Mouse (Mus musculus) forebrain, embryonic 11.5 days (tissue): Measurements from ENCODE around the gene Gm9918. TPM values are rescaled to one million over a fixed set of nuclear protein-coding genes. Genes with fewer than 3 reads are reported as not detected.

Experiments
- ATAC-seq: fragments of 200-750 bp; cut with Nextera tagmentation; replicated peaks from 2 replicates; pipeline ENCODE4 v1.8.0; 2017; ENCODE audit warnings: moderate TSS enrichment; ENCODE audit not compliant: low FRiP score
- DNase-seq: peaks from one replicate; pipeline ENCODE4 v3.0.0-alpha.2; 2017; ENCODE audit warnings: low spot score
- H3K27ac ChIP-seq: fragments of 300-500 bp; sonication (generic); 2 replicates; pipeline ENCODE4 v1.5.1; 2014; ENCODE audit warnings: low read depth, low read length
- H3K27me3 ChIP-seq: fragments of 300-500 bp; sonication (generic); 2 replicates; pipeline ENCODE4 v1.6.1; 2014; ENCODE audit warnings: mild to moderate bottlenecking, low read length, mixed read lengths; ENCODE audit not compliant: control insufficient read depth, insufficient read depth
- H3K36me3 ChIP-seq: fragments of 300-500 bp; sonication (generic); 2 replicates; pipeline ENCODE4 v1.6.1; 2014; ENCODE audit warnings: mild to moderate bottlenecking, low read length, moderate library complexity, mixed read lengths; ENCODE audit not compliant: control insufficient read depth, insufficient read depth
- H3K4me1 ChIP-seq: fragments of 300-500 bp; sonication (generic); replicated peaks from 2 replicates; pipeline ENCODE4 v1.6.1; 2014; ENCODE audit warnings: low read length, mixed read lengths; ENCODE audit not compliant: control insufficient read depth, insufficient read depth
- H3K4me2 ChIP-seq: fragments of 300-500 bp; sonication (generic); 2 replicates; pipeline ENCODE4 v1.6.1; 2014; ENCODE audit warnings: low read depth, mild to moderate bottlenecking, low read length, moderate library complexity, mixed read lengths; ENCODE audit not compliant: severe bottlenecking
- H3K4me3 ChIP-seq: fragments of 300-500 bp; sonication (generic); 2 replicates; pipeline ENCODE4 v1.5.1; 2014; ENCODE audit warnings: low read depth, low read length
- H3K9ac ChIP-seq: fragments of 300-500 bp; sonication (generic); 2 replicates; pipeline ENCODE4 v1.6.1; 2014; ENCODE audit warnings: low read length
- H3K9me3 ChIP-seq: fragments of 300-500 bp; sonication (generic); 2 replicates; pipeline ENCODE4 v1.6.1; 2016; ENCODE audit warnings: low read length, mixed read lengths; ENCODE audit not compliant: control insufficient read depth
- WGBS: fragments of 180-500 bp; shearing (Covaris S2); extraction: QIAGEN DNeasy Blood & Tissue Kit; methylation state at CpG from one replicate; pipeline ENCODE4 v1.1.7; 2014; 5-methylcytosine and 5-hydroxymethylcytosine counted together
- polyA plus RNA-seq: library from polyadenylated mRNA; unstranded; fragments of >200 nt; fragmentation: Nextera tagmentation; extraction: Ambion mirVana; gene quantifications from 2 replicates; pipeline ENCODE4 v1.2.1, GENCODE M21; 2014

Gm9918 gene
- polyA plus RNA-seq, 1 experiment from 2014 or later: 0.21 TPM

DNA sequence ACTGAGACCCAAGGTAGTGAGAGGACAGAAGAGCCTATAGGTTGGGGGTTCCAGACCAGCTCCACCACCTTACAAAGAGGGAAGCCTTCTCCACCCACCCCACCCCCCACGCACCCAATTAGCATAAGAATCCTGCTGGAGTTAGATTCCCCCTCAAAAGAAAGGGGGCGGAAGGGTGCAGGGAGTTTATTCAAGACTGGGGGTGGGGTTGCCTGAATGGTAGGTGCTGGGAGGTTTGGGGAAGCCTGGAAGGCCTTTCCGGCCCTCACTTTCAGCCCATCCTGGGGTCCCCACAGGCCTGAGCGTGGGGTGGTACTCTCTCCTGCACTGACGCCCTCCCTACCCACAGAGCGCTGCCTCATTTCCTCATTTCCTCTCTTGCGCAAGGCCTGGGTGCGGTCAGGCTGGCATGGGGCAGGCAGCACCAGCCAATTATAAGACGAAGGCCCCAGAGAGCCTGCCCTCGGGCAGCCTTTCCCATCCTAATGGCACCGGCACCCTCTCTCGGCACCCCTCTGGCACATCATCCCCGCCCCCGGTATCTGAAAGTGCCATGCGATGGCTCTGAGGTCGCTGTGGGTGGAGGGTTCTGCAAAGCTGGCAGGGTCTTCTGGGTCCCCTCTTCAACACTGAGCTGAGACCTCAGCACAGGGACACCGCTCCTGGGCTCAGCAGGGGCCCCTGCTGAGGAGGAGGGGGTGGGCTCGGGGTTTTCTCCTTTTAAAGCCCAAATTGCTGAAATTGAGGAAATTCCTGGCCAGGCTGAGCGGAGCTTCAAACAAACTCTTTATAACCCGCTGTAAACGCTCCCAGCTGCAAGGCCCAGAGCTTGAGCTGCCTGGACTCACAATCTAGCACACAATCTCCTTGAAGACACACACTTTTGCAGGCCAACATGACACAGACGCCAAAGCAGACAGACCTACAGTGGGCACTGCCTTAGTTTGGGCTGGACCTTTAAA lies 26.9 kb upstream of the Gm9918 start:
- Histone ChIP-seq H3K4me3 (no peak overlapping the region), H3K4me1 (peaks cover 23% of the 10 kb centered on the region), H3K27ac (no peak overlapping the region), H3K27me3 (peaks cover 35% of the 10 kb centered on the region), H3K4me2 (peak overlapping the region; percentile 26; the same call in 1 of the 2 replicates), H3K36me3 (no peaks in the 10 kb centered on the region), H3K9me3 (no peaks in the 10 kb centered on the region), H3K9ac (no peak overlapping the region; the same call in 1 of the 2 replicates)
- DNase-seq (no peak), ATAC-seq (no peak)
- WGBS: 10% methylated on average over 22 of the region's 22 CpGs

- Histone ChIP-seq H3K9me3 (no peaks in the 10 kb centered on the region), H3K27ac (no peak overlapping the region), H3K4me1 (peaks cover 33% of the 10 kb centered on the region), H3K27me3 (peaks cover 39% of the 10 kb centered on the region), H3K4me3 (peak overlapping the region; percentile 54), H3K9ac (peak overlapping the region; percentile 12; the same call in 1 of the 2 replicates), H3K4me2 (peak overlapping the region; percentile 78; the same call in 1 of the 2 replicates), H3K36me3 (no peaks in the 10 kb centered on the region)
- ATAC-seq: no peak
- no peak for DNase-seq
- WGBS: 8% methylated on average over 19 of the region's 19 CpGs
Observed at GRCm38 (mm10) chr15:102244306-102245191, 25.8 kb upstream of the Gm9918 start.

DNA sequence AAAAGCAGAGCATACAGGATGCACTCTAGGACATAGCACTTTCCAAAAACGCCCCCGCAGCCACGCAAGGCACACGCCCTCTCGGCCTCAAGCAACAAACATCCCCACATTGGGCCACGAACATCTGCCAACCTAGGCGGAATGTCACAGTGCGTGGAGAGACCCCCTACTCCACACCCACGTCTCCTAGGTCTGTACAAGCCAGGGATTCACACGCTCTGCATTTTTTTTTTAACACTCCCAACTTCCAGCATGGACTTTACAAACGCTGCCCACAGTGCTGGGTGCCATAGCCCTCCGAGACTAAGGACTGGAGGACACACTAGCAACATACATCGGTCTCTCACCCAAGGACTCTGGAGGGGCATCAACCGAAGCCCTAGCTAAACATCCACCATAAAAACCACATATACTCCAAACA lies 24.9 kb upstream of the Gm9918 start:
- no peak overlapping the region for H3K27ac ChIP-seq
- no peak for ATAC-seq
- peaks cover 43% of the 10 kb centered on the region for H3K27me3 ChIP-seq
- H3K9me3 ChIP-seq: no peaks in the 10 kb centered on the region
- H3K36me3 ChIP-seq: no peaks in the 10 kb centered on the region
- peak overlapping the region; percentile 78 for H3K4me2 ChIP-seq
- peak overlapping the region; percentile 54 for H3K9ac ChIP-seq
- peaks cover 36% of the 10 kb centered on the region for H3K4me1 ChIP-seq
- 8% methylated on average over 14 of the region's 14 CpGs for WGBS
- peak overlapping the region; percentile 54 for H3K4me3 ChIP-seq
- DNase-seq: no peak

- no peak overlapping the region; the same call in 1 of the 2 replicates for H3K27ac ChIP-seq
- no peaks in the 10 kb centered on the region for H3K9me3 ChIP-seq
- H3K36me3 ChIP-seq: no peaks in the 10 kb centered on the region
- H3K27me3 ChIP-seq: peaks cover 43% of the 10 kb centered on the region
- peaks cover 36% of the 10 kb centered on the region for H3K4me1 ChIP-seq
- peak; percentile 69 for ATAC-seq
- under 1% methylated on average over 39 of the region's 44 CpGs for WGBS
- peak overlapping the region; percentile 54 for H3K9ac ChIP-seq
- peak overlapping the region; percentile 78 for H3K4me2 ChIP-seq
- peak; percentile 84 for DNase-seq
- H3K4me3 ChIP-seq: peak overlapping the region; percentile 54
Observed at GRCm38 (mm10) chr15:102245891-102246741, 24.2 kb upstream of the Gm9918 start.

GRCm38 (mm10) chr15:102246866-102247251 lies 23.5 kb upstream of the Gm9918 start:
- H3K4me3 ChIP-seq: peak overlapping the region; percentile 54
- WGBS: under 1% methylated on average over 35 of the region's 35 CpGs
- peaks cover 43% of the 10 kb centered on the region for H3K27me3 ChIP-seq
- H3K9ac ChIP-seq: peak overlapping the region; percentile 45
- peak; percentile 93 for DNase-seq
- H3K4me1 ChIP-seq: peaks cover 36% of the 10 kb centered on the region
- peak; percentile 66 for ATAC-seq
- peak overlapping the region; percentile 33; the same call in 1 of the 2 replicates for H3K27ac ChIP-seq
- no peaks in the 10 kb centered on the region for H3K9me3 ChIP-seq
- H3K36me3 ChIP-seq: no peaks in the 10 kb centered on the region
- H3K4me2 ChIP-seq: peak overlapping the region; percentile 78

GRCm38 (mm10) chr15:102247252-102248130 lies 22.9 kb upstream of the Gm9918 start:
- Histone ChIP-seq H3K27ac (peak overlapping the region; percentile 33), H3K4me1 (peaks cover 36% of the 10 kb centered on the region), H3K9me3 (no peaks in the 10 kb centered on the region), H3K4me3 (peak overlapping the region; percentile 54), H3K4me2 (peak overlapping the region; percentile 78), H3K36me3 (no peaks in the 10 kb centered on the region), H3K27me3 (peaks cover 43% of the 10 kb centered on the region), H3K9ac (peak overlapping the region; percentile 45)
- ATAC-seq (peak; percentile 47), DNase-seq (peak; percentile 82)
- WGBS: under 1% methylated on average over 62 of the region's 65 CpGs

DNA sequence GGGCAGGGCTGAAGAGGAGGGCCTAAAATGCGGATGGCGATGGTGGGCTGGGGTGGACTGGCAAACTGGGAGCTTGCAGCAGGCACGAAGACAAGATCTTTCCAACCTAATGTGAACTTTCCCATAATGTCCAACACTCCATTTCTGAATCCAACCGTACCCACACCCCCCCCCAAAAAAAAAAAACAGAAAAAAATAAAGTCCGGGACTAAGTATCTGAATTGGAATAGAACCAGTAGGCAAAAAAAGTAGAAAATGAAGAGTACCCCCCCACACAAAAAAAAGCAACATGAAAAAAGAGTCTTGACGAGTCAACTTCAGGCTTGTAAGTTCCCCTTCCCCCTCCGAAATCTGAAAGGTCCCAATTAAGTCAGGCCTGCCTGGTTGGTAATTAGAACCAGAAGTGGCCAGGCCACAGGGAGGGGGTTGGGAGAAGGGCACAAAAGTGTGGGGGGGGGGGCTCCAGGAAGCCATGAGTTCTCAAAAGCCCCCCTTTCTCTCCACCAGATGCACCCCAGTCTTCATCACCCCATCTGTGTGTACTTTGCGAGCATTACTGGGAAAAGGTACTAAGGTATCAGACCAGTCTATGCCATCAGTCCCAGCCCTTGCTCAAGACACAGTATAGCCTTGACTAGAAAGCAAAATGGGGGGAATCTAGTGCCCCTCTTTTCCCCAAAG lies 22.1 kb upstream of the Gm9918 start:
- Histone ChIP-seq H3K27ac (peak overlapping the region; percentile 33), H3K4me1 (peaks cover 35% of the 10 kb centered on the region), H3K9ac (peak overlapping the region; percentile 45; the same call in 1 of the 2 replicates), H3K36me3 (no peaks in the 10 kb centered on the region), H3K9me3 (no peaks in the 10 kb centered on the region), H3K27me3 (peaks cover 41% of the 10 kb centered on the region), H3K4me2 (peak overlapping the region; percentile 78), H3K4me3 (peak overlapping the region; percentile 54)
- WGBS: 3% methylated on average over 8 of the region's 8 CpGs
- ATAC-seq (no peak), DNase-seq (no peak)
